9 mouse cellular contexts compared by ENCODE assay signal in genomic region chr14:120406820-120407219, GRCm38 (mm10).
DNase-seq lines count a peak whose midpoint lies in the region; ATAC-seq and TF ChIP-seq lines count a peak whose summit lies in the region.
"Had no signal": no experiment of that assay in that cellular context is flagged by ENCODE, and none has a peak within 500 bp of the region (broad histone marks: within the 10 kb centered on the region; RNA-seq: fewer than 3 reads in every experiment).

No protein-coding gene starts in this region.

- no peak overlapping the region for H3K9ac ChIP-seq in liver, postnatal 0 days (replicated peaks)
- H3K9ac ChIP-seq in stomach, embryonic 14.5 days (replicated peaks; ENCODE audit: low read depth, low read length) = no peak overlapping the region
- H3K9ac ChIP-seq in hindbrain, embryonic 11.5 days (ENCODE audit: low read depth, low read length) = no peak overlapping the region
- no peak overlapping the region for H3K9ac ChIP-seq in hindbrain, embryonic 16.5 days (ENCODE audit: low read depth, low read length)

- H3K4me3 ChIP-seq in liver, postnatal 0 days (ENCODE audit: low read depth, low read length) = no peak overlapping the region
- no peak overlapping the region for H3K4me3 ChIP-seq in stomach, embryonic 14.5 days (ENCODE audit: low read depth, low read length)
- H3K4me3 ChIP-seq in hindbrain, embryonic 11.5 days (ENCODE audit: low read depth, low read length) = no peak overlapping the region
- no peak overlapping the region for H3K4me3 ChIP-seq in hindbrain, embryonic 16.5 days (ENCODE audit: low read length)

- H3K4me1 ChIP-seq in liver, postnatal 0 days (ENCODE audit: insufficient read depth) = peaks cover 16% of the 10 kb centered on the region
- no peaks in the 10 kb centered on the region; the same call in 1 of the 2 replicates for H3K4me1 ChIP-seq in stomach, embryonic 14.5 days (ENCODE audit: control insufficient read depth, insufficient read depth, low read length)
- no peaks in the 10 kb centered on the region for H3K4me1 ChIP-seq in hindbrain, embryonic 11.5 days (replicated peaks; ENCODE audit: control insufficient read depth, insufficient read depth, low read length)
- H3K4me1 ChIP-seq in hindbrain, embryonic 16.5 days (ENCODE audit: control insufficient read depth, insufficient read depth, low read depth, low read length) = no peaks in the 10 kb centered on the region

- no peak for TF ChIP-seq EP300 in liver, postnatal 0 days (IDR thresholded peaks at IDR 0.05; ENCODE audit: low read depth)

- peak; percentile 72 to 79 for ATAC-seq in hematopoietic stem cell, adult 5-6 weeks (replicated peaks in 1 of 2; ENCODE audit: insufficient read depth in 1 of 2, low FRiP score in 2 of 2, low TSS enrichment in 1 of 2, low read depth in 1 of 2, poor library complexity in 2 of 2, severe bottlenecking in 2 of 2)
- peak; percentile 92 for ATAC-seq in liver, postnatal 0 days
- ATAC-seq in stomach, embryonic 14.5 days (ENCODE audit: insufficient number of reproducible peaks, insufficient read depth, low FRiP score, low read depth) = peak; percentile 79
- ATAC-seq in hindbrain, embryonic 11.5 days (ENCODE audit: low FRiP score) = no peak
- no peak for ATAC-seq in hindbrain, embryonic 16.5 days

- no peaks in the 10 kb centered on the region for H3K9me3 ChIP-seq in liver, postnatal 0 days (ENCODE audit: low read length)
- H3K9me3 ChIP-seq in stomach, embryonic 14.5 days (ENCODE audit: control insufficient read depth, low read depth, low read length) = no peaks in the 10 kb centered on the region
- no peaks in the 10 kb centered on the region for H3K9me3 ChIP-seq in hindbrain, embryonic 11.5 days (ENCODE audit: control insufficient read depth, low read length)
- H3K9me3 ChIP-seq in hindbrain, embryonic 16.5 days (ENCODE audit: control insufficient read depth, low read length) = no peaks in the 10 kb centered on the region

- peak overlapping the region; percentile 63 for H3K27ac ChIP-seq in liver, postnatal 0 days (ENCODE audit: low read depth)
- no peak overlapping the region; the same call in 1 of the 2 replicates for H3K27ac ChIP-seq in stomach, embryonic 14.5 days (ENCODE audit: low read length)
- H3K27ac ChIP-seq in hindbrain, embryonic 11.5 days (ENCODE audit: low read depth, low read length) = no peak overlapping the region
- H3K27ac ChIP-seq in hindbrain, embryonic 16.5 days (ENCODE audit: low read depth, low read length) = no peak overlapping the region

- peaks cover 15% of the 10 kb centered on the region; the same call in 1 of the 2 replicates for H3K36me3 ChIP-seq in liver, postnatal 0 days (replicated peaks; ENCODE audit: insufficient read depth, low read length)
- H3K36me3 ChIP-seq in stomach, embryonic 14.5 days (ENCODE audit: control insufficient read depth, insufficient read depth, low read length) = peaks cover 26% of the 10 kb centered on the region; the same call in 1 of the 2 replicates
- no peaks in the 10 kb centered on the region for H3K36me3 ChIP-seq in hindbrain, embryonic 11.5 days (ENCODE audit: control insufficient read depth, insufficient read depth, low read length)
- no peaks in the 10 kb centered on the region for H3K36me3 ChIP-seq in hindbrain, embryonic 16.5 days (ENCODE audit: control insufficient read depth, insufficient read depth, low read length)

- DNase-seq in heart, adult 18-20 months = peak; percentile 49 to 53
- no peak for DNase-seq in heart, adult 8-10 months (ENCODE audit: low spot score)
- peak; percentile 64 for DNase-seq in liver, postnatal 0 days
- DNase-seq in layer of hippocampus, postnatal 10 days (ENCODE audit: low spot score in 2 of 2) = no peak
- DNase-seq in hindbrain, embryonic 11.5 days (ENCODE audit: low spot score) = no peak
- DNase-seq: cerebellum, postnatal 10 days had no signal

- H3K27me3 ChIP-seq in liver, postnatal 0 days (ENCODE audit: insufficient read depth, low read length) = no peaks in the 10 kb centered on the region
- no peaks in the 10 kb centered on the region for H3K27me3 ChIP-seq in stomach, embryonic 14.5 days (ENCODE audit: control insufficient read depth, insufficient read depth, low read length)
- no peaks in the 10 kb centered on the region for H3K27me3 ChIP-seq in hindbrain, embryonic 11.5 days (ENCODE audit: control insufficient read depth, insufficient read depth, low read length)
- no peaks in the 10 kb centered on the region for H3K27me3 ChIP-seq in hindbrain, embryonic 16.5 days (replicated peaks; ENCODE audit: control insufficient read depth, insufficient read depth, low read length)

- H3K4me2 ChIP-seq in liver, postnatal 0 days (ENCODE audit: low read depth, low read length) = no peak overlapping the region; the same call in 1 of the 2 replicates
- no peak overlapping the region for H3K4me2 ChIP-seq in stomach, embryonic 14.5 days (replicated peaks; ENCODE audit: low read depth, low read length)
- no peak overlapping the region for H3K4me2 ChIP-seq in hindbrain, embryonic 11.5 days (replicated peaks; ENCODE audit: low read depth, low read length)
- H3K4me2 ChIP-seq in hindbrain, embryonic 16.5 days (ENCODE audit: low read length) = no peak overlapping the region

- WGBS in liver, postnatal 0 days (ENCODE audit: insufficient replicate concordance) = 30% methylated on average over 8 of the region's 8 CpGs
- 58% methylated on average over 8 of the region's 8 CpGs for WGBS in stomach, embryonic 14.5 days
- WGBS in hindbrain, embryonic 11.5 days = 88% methylated on average over 8 of the region's 8 CpGs
- WGBS in hindbrain, embryonic 16.5 days = 83% methylated on average over 8 of the region's 8 CpGs

- no peak for TF ChIP-seq CTCF in liver, postnatal 0 days (IDR thresholded peaks at IDR 0.05; ENCODE audit: low read depth)

Comparison
In these comparisons a context has a peak if more than half of its experiments do, and no peak if none do; other contexts are left out.
1. DNase-seq: peak in heart, adult 18-20 months (2 of 2) and liver, postnatal 0 days (single experiment); none in heart, adult 8-10 months (single experiment), layer of hippocampus, postnatal 10 days (0 of 2) and hindbrain, embryonic 11.5 days (single experiment).
2. ATAC-seq: peak in hematopoietic stem cell, adult 5-6 weeks (2 of 2), liver, postnatal 0 days (single experiment) and stomach, embryonic 14.5 days (single experiment); none in hindbrain, embryonic 11.5 days (single experiment) and hindbrain, embryonic 16.5 days (single experiment).